Mouse (Mus musculus) brain, adult 10 weeks (tissue): ENCODE measurements around the gene Rfc1. TPM values are rescaled to one million over a fixed set of nuclear protein-coding genes. Genes with fewer than 3 reads are reported as not detected.

ENCODE experiments used
- polyA plus RNA-seq: library from polyadenylated mRNA; stranded (reverse); fragments of 350-450 nt; fragmentation: Illumina TruSeq; extraction: RNeasy Lipid Tissue Mini Kit (QIAGEN cat#74804); gene quantifications from one replicate; pipeline ENCODE4 v1.2.3, GENCODE M21; 2015; ENCODE audit warnings: low read depth, low replicate concordance

The Rfc1 gene
- polyA plus RNA-seq = 20.7 TPM

GRCm38 (mm10) chr5:65335298-65336074 lies at the start of gene Rfc1:
Rfc1 (minus strand) TSS chr5:65335670.

GRCm38 (mm10) chr5:65348168-65348567 lies 12.7 kb upstream of the Rfc1 start, which contains the start of gene Klb:
Klb (plus strand) TSS chr5:65348314.

Other genes starting within 250 kb of the Rfc1 start
- 0.42 TPM for gene Tmem156, start 243.5 kb downstream of the Rfc1 start, polyA plus RNA-seq
- gene Klhl5, start 228.1 kb downstream of the Rfc1 start, polyA plus RNA-seq = 41.3 TPM
- gene Wdr19, start 136.0 kb downstream of the Rfc1 start, polyA plus RNA-seq = 11.7 TPM
- not detected for gene Klb, start 12.6 kb upstream of the Rfc1 start, polyA plus RNA-seq
- gene Rpl9, start 55.8 kb upstream of the Rfc1 start, polyA plus RNA-seq = 1,559 TPM
- gene Lias, start 55.8 kb upstream of the Rfc1 start, polyA plus RNA-seq = 43.9 TPM
- gene Ugdh, start 100.3 kb upstream of the Rfc1 start, polyA plus RNA-seq = 21.8 TPM
- gene Gm43552, start 157.2 kb upstream of the Rfc1 start, polyA plus RNA-seq = not detected
- 168 TPM for gene Smim14, start 201.5 kb upstream of the Rfc1 start, polyA plus RNA-seq
- gene Ube2k, start 201.6 kb upstream of the Rfc1 start, polyA plus RNA-seq = 109 TPM